Mouse (Mus musculus): ENCODE measurements at regions not wholly inside any gene's neighbourhood (a gene's known extent, or its start where the extent isn't known, plus 50 kb on each side); places are given as distances from the start of the nearest gene placed in this dataset.

DNA sequence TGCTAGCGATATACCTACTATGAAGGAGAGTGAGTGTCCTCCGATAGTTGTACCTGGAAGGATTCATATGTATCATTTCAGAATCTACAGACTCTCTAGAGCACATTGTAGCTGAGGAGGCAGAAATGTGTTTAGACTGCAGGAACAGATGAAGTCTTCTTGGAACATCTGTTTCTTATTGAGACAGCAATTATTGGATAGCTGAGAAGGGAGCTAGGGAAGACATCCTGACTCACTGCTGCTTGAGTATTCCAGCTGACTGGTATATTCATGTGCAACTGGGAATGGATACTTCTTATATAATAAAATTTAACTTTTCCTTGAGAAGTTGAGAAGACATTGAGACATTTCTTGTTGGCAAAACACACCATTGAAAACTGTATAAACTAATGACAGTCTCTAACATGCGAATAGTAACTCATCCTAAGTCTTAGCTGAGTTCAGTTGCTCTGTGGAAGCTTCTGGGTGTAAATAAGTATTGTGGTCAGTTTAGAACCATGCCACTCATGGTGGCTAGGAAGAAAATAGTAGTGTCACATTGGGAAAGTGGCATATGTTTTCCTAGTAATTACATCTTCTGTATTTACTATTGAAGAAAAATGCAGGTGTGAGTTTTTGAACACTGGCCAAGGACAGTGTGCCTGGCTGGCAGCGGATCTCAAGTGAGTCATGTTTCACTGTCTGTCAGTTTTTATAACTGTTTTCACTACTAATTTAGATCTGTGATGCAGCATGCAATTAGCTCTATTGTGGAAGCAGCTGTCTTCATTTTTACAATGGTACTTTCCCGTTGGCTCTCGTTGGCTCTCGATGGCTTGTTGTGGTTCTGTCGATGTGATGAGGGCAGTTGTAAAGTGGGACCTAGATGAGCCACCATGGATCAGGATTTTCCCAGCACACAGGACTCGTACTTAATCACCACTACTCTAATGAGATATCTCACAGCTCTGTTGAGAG is 163.5 kb downstream of the Sem1 start:
- TF ChIP-seq POLR2A (IDR thresholded peaks at IDR 0.05; ENCODE audit: insufficient read depth, low read length) (no peak), EP300 (IDR thresholded peaks at IDR 0.05; ENCODE audit: insufficient read depth, low read depth, low read length) (no peak)
- Histone ChIP-seq H3K27ac (ENCODE audit: insufficient read depth, low read length) (no peak overlapping the region), H3K27me3 (ENCODE audit: control insufficient read depth, insufficient read depth, low read length, poor library complexity, severe bottlenecking) (no peaks in the 10 kb centered on the region), H3K9me3 (replicated peaks; ENCODE audit: control insufficient read depth, insufficient read depth, low read length, poor library complexity, severe bottlenecking) (no peaks in the 10 kb centered on the region), H3K36me3 (ENCODE audit: control insufficient read depth, insufficient read depth, low read length, poor library complexity, severe bottlenecking) (no peaks in the 10 kb centered on the region), H3K9ac (ENCODE audit: low read depth, poor library complexity, severe bottlenecking) (no peak overlapping the region), H3K4me1 (ENCODE audit: control insufficient read depth, insufficient read depth, low read length) (no peaks in the 10 kb centered on the region), H3K4me3 (ENCODE audit: low read depth, low read length) (no peak overlapping the region)

DNA sequence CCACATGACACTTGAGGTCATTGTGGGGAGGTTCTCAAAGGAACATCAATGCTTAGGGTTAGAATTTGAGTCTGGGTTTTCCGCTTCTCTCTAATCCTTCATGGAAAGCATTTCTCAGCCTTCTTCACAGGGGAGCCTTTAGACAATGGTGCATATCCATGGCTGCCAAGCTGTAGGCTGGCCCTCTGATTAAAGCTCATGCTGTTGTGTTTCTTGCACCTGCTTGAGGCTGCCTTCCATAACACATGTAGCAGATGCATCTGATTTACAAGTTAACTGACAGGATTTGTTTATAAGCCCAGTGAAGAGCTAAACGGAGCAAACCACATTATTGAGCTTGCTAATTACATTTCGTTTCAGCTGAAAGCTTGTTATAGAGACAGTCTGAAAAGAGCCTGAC is 180.5 kb downstream of the Sem1 start:
- no peak overlapping the region for H3K4me3 ChIP-seq (ENCODE audit: low read depth, low read length)
- TF ChIP-seq EP300 (IDR thresholded peaks at IDR 0.05; ENCODE audit: insufficient read depth, low read depth, low read length) (no peak), CTCF (IDR thresholded peaks at IDR 0.05; ENCODE audit: low read depth, low read length) (no peak), POLR2A (IDR thresholded peaks at IDR 0.05; ENCODE audit: insufficient read depth, low read length) (no peak)

DNA sequence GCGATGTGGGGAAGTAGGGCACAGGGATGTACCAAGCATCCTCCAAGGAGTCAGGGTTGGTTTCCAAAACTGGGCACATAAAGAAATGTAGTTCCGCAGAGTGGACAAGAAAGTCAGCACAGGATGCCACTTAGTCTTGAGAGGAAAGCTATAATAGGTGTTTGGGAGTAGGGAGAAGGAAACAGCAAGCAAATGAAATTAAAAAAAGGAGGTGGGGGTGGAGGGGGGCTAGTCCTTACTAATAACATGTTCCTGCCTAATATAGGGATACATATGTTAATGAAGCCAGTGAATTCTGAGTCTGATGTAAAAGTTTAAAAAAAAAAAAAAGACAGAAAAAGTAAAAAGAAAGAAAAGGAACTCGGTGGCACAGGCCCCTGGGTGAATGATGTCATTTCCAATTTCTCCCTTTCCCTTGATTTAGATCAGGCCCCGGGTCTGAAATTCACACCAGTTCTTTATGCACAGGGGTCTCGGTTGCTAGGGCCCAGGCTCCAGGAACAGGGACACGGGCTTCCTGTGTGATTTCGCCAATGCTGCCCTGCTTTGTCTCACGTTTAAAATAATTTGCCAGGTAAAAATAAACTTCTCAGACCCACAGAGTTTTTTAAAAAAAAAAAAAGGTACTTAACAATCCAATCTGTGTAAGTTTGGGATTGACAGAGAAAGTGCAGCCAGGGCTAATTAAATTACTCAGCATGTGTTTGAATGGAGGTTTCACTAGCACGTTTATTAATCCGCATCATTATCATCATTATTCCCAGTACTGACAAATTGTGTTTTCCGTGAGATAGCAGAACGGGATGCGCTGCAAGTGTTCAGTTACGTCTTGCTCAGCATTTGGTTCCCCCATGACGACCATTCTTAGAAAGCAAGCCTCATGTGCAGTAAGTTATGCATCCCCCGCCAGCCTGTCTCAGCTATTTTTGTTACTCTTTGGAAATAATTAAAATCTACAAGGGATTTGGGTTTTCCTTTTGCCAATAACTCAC is 172.8 kb upstream of the Slc25a13 start:
- no peak overlapping the region for H3K4me3 ChIP-seq (ENCODE audit: low read depth, low read length)
- H3K27ac ChIP-seq (ENCODE audit: insufficient read depth, low read length), result no peak overlapping the region

More for the DNA sequence above, 180.5 kb downstream of the Sem1 start:
- H3K36me3 ChIP-seq (ENCODE audit: control insufficient read depth, insufficient read depth, low read length, poor library complexity, severe bottlenecking), result no peaks in the 10 kb centered on the region
- H3K27ac ChIP-seq (ENCODE audit: insufficient read depth, low read length), result no peak overlapping the region
- H3K4me1 ChIP-seq (ENCODE audit: control insufficient read depth, insufficient read depth, low read length), result no peaks in the 10 kb centered on the region
- H3K9me3 ChIP-seq (replicated peaks; ENCODE audit: control insufficient read depth, insufficient read depth, low read length, poor library complexity, severe bottlenecking), result no peaks in the 10 kb centered on the region
- H3K9ac ChIP-seq (ENCODE audit: low read depth, poor library complexity, severe bottlenecking), result no peak overlapping the region
- no peaks in the 10 kb centered on the region for H3K27me3 ChIP-seq (ENCODE audit: control insufficient read depth, insufficient read depth, low read length, poor library complexity, severe bottlenecking)

DNA sequence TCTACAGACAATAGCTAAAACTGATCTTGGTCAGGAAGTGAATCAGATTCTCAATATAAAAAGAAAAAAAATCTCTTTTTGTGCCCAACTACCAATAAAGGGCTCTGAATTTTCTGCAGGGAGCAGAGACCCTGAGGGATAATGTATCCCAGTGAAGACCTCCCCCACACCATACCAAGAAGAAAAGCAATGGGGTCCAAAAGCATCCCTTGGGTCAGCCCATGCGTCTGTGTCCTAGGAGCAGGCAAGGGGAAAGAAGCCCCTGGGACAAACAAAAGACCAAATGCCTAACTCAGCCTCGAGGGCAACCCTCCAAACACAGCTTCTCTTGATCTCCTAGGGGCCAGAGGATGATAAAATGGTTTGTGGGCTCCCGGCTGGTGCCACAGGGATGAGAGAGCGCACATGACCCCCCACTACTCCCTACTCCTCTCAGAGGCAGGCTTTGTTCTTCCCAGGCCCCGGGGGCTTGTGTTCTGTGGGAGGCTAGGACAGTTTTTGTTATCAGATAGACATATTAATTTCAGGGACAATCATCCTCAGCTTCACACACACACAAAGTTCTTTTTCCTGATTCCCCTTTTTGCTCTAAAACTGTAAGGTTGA is 172.0 kb upstream of the Slc25a13 start:
- H3K27ac ChIP-seq (ENCODE audit: insufficient read depth, low read length), result no peak overlapping the region
- no peak overlapping the region for H3K4me3 ChIP-seq (ENCODE audit: low read depth, low read length)
- no peaks in the 10 kb centered on the region for H3K36me3 ChIP-seq (ENCODE audit: control insufficient read depth, insufficient read depth, low read length, poor library complexity, severe bottlenecking)
- H3K9ac ChIP-seq (ENCODE audit: low read depth, poor library complexity, severe bottlenecking), result no peak overlapping the region
- H3K27me3 ChIP-seq (ENCODE audit: control insufficient read depth, insufficient read depth, low read length, poor library complexity, severe bottlenecking), result no peaks in the 10 kb centered on the region; the same call in 1 of the 2 replicates
- TF ChIP-seq EP300 (IDR thresholded peaks at IDR 0.05; ENCODE audit: insufficient read depth, low read depth, low read length) (no peak), CTCF (IDR thresholded peaks at IDR 0.05; ENCODE audit: low read depth, low read length) (no peak), POLR2A (IDR thresholded peaks at IDR 0.05; ENCODE audit: insufficient read depth, low read length) (no peak)
- H3K9me3 ChIP-seq (replicated peaks; ENCODE audit: control insufficient read depth, insufficient read depth, low read length, poor library complexity, severe bottlenecking), result no peaks in the 10 kb centered on the region
- no peaks in the 10 kb centered on the region for H3K4me1 ChIP-seq (ENCODE audit: control insufficient read depth, insufficient read depth, low read length)

More for the DNA sequence above, 172.8 kb upstream of the Slc25a13 start:
- no peaks in the 10 kb centered on the region for H3K36me3 ChIP-seq (ENCODE audit: control insufficient read depth, insufficient read depth, low read length, poor library complexity, severe bottlenecking)
- no peaks in the 10 kb centered on the region for H3K27me3 ChIP-seq (ENCODE audit: control insufficient read depth, insufficient read depth, low read length, poor library complexity, severe bottlenecking)
- H3K9me3 ChIP-seq (replicated peaks; ENCODE audit: control insufficient read depth, insufficient read depth, low read length, poor library complexity, severe bottlenecking), result no peaks in the 10 kb centered on the region
- H3K4me1 ChIP-seq (ENCODE audit: control insufficient read depth, insufficient read depth, low read length), result no peaks in the 10 kb centered on the region
- TF ChIP-seq EP300 (IDR thresholded peaks at IDR 0.05; ENCODE audit: insufficient read depth, low read depth, low read length) (no peak), POLR2A (IDR thresholded peaks at IDR 0.05; ENCODE audit: insufficient read depth, low read length) (no peak), CTCF (IDR thresholded peaks at IDR 0.05; ENCODE audit: low read depth, low read length) (no peak)
- no peak overlapping the region for H3K9ac ChIP-seq (ENCODE audit: low read depth, poor library complexity, severe bottlenecking)

DNA sequence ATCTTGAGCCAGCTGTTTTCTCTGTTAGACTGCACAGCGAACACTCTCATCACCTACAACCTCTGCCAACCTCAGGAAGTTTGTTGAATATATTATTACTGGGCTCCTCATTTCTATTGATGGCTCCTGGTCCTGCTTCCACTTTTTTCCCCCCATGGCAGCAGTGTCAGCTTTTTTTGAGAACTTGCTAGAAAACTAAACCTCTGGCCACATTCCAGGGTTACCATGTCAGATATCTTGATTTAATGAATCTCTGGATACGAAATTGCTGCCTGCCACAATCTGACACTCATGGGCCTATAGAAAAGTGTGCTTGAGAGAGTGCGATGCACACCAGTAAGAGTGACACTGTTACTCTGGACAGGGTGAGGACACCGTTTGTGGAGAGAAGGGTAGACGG is 170.6 kb upstream of the Slc25a13 start:
- no peak overlapping the region for H3K9ac ChIP-seq (ENCODE audit: low read depth, poor library complexity, severe bottlenecking)
- no peaks in the 10 kb centered on the region; the same call in 1 of the 2 replicates for H3K27me3 ChIP-seq (ENCODE audit: control insufficient read depth, insufficient read depth, low read length, poor library complexity, severe bottlenecking)
- H3K27ac ChIP-seq (ENCODE audit: insufficient read depth, low read length), result no peak overlapping the region
- no peak overlapping the region for H3K4me3 ChIP-seq (ENCODE audit: low read depth, low read length)
- H3K4me1 ChIP-seq (ENCODE audit: control insufficient read depth, insufficient read depth, low read length), result no peaks in the 10 kb centered on the region
- H3K9me3 ChIP-seq (replicated peaks; ENCODE audit: control insufficient read depth, insufficient read depth, low read length, poor library complexity, severe bottlenecking), result no peaks in the 10 kb centered on the region
- TF ChIP-seq EP300 (IDR thresholded peaks at IDR 0.05; ENCODE audit: insufficient read depth, low read depth, low read length), result no peak
- no peak for TF ChIP-seq CTCF (IDR thresholded peaks at IDR 0.05; ENCODE audit: low read depth, low read length)
- no peak for TF ChIP-seq POLR2A (IDR thresholded peaks at IDR 0.05; ENCODE audit: insufficient read depth, low read length)
- no peaks in the 10 kb centered on the region for H3K36me3 ChIP-seq (ENCODE audit: control insufficient read depth, insufficient read depth, low read length, poor library complexity, severe bottlenecking)
